ENCODE assay signal across 9 mouse cellular contexts in the genomic region with DNA sequence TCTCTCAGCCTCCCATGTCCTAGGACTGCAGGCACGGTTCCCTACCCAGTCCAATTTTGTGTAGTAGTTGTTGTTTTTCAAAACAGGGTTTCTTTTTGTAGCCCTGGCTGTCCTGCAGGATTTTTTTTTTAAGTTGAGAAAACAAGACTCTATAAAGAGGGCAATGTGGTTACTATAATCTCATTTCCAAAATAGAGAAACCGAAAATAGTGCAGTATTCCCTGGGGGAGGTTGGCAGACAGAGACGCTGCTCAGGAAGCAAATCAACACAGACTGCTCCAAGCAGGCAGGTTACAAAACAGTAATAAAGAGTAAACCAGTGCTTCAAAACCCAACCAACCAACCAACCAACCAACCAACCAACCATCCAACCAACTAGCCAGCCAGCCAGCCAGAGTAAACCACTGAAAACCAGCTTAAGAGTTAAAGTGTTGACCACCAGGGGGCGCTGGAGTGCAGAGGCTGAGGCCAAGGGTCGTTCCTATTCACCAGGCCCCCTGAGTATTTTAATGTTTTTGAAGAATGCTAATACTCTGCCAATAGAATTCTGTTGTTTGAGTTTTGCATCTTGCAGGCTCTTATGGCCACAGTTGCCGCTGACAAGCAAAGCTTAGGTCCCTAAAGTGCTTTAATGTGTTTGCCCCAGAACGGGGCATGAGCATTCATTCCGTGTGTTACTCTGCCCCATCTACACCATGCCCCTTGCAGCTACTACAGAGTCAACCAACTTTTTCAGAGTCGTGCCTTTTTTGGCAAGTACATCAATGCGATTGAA. TPM values are rescaled to one million over a fixed set of nuclear protein-coding genes. Genes with fewer than 3 reads are reported as not detected.
DNase-seq lines count a peak whose midpoint lies in the region; ATAC-seq and TF ChIP-seq lines count a peak whose summit lies in the region.
"Had no signal": no experiment of that assay in that cellular context is flagged by ENCODE, and none has a peak within 500 bp of the region (broad histone marks: within the 10 kb centered on the region; RNA-seq: fewer than 3 reads in every experiment).

No protein-coding gene starts in this region.

- H3K9ac ChIP-seq in intestine, embryonic 14.5 days (ENCODE audit: low read length): no peak overlapping the region
- no peak overlapping the region for H3K9ac ChIP-seq in intestine, embryonic 16.5 days (ENCODE audit: low read depth, low read length)
- H3K9ac ChIP-seq in embryonic facial prominence, embryonic 11.5 days (replicated peaks; ENCODE audit: low read length): no peak overlapping the region
- H3K9ac ChIP-seq: limb, embryonic 13.5 days had no signal

- no peak for ATAC-seq in intestine, embryonic 14.5 days (replicated peaks; ENCODE audit: low FRiP score, low TSS enrichment, low read depth)
- no peak for ATAC-seq in intestine, embryonic 16.5 days
- ATAC-seq in embryonic facial prominence, embryonic 11.5 days (replicated peaks; ENCODE audit: insufficient number of reproducible peaks, low FRiP score, low TSS enrichment, low read depth): no peak
- ATAC-seq in megakaryocyte, adult 5-6 weeks (ENCODE audit: poor library complexity, severe bottlenecking): peak; percentile 38; the same call in 1 of the 2 replicates

- TF ChIP-seq CTCF in thymus, adult 2 months (IDR thresholded peaks at IDR 0.05; ENCODE audit: borderline replicate concordance, control insufficient read depth, extremely low read depth, insufficient read depth, low read length, poor library complexity): peak; percentile 80; the same call in 1 of the 2 replicates

- H3K27ac ChIP-seq in intestine, embryonic 14.5 days (ENCODE audit: low read depth): no peak overlapping the region
- H3K27ac ChIP-seq in intestine, embryonic 16.5 days (ENCODE audit: low read length): no peak overlapping the region
- no peak overlapping the region for H3K27ac ChIP-seq in embryonic facial prominence, embryonic 11.5 days (replicated peaks; ENCODE audit: low read depth, low read length)
- no peak overlapping the region for H3K27ac ChIP-seq in thymus, adult 2 months (ENCODE audit: control insufficient read depth, insufficient read depth, low read length)
- H3K27ac ChIP-seq: limb, embryonic 13.5 days had no signal

- WGBS in intestine, embryonic 14.5 days: 53% methylated on average over 10 of the region's 10 CpGs
- WGBS in intestine, embryonic 16.5 days: 52% methylated on average over 10 of the region's 10 CpGs
- WGBS in embryonic facial prominence, embryonic 11.5 days: 51% methylated on average over 10 of the region's 10 CpGs
- 58% methylated on average over 10 of the region's 10 CpGs for WGBS in thymus, adult 2 months

- H3K4me1 ChIP-seq in intestine, embryonic 14.5 days (replicated peaks; ENCODE audit: control insufficient read depth, insufficient read depth, low read length): 0 out of 2 replicates have a peak, but pooled peaks cover 2% of the 10 kb centered on the region
- peaks cover 12% of the 10 kb centered on the region for H3K4me1 ChIP-seq in intestine, embryonic 16.5 days (ENCODE audit: control insufficient read depth, insufficient read depth, low read length)
- no peaks in the 10 kb centered on the region for H3K4me1 ChIP-seq in embryonic facial prominence, embryonic 11.5 days (ENCODE audit: control insufficient read depth, insufficient read depth, low read length)
- H3K4me1 ChIP-seq in thymus, adult 2 months (replicated peaks; ENCODE audit: control insufficient read depth, insufficient read depth, low read length): 0 out of 2 replicates have a peak, but pooled peaks cover 5% of the 10 kb centered on the region

- no peaks in the 10 kb centered on the region for H3K27me3 ChIP-seq in intestine, embryonic 14.5 days (replicated peaks; ENCODE audit: control insufficient read depth, insufficient read depth, low read length)
- H3K27me3 ChIP-seq in intestine, embryonic 16.5 days (replicated peaks; ENCODE audit: control insufficient read depth, insufficient read depth, low read length): no peaks in the 10 kb centered on the region
- no peaks in the 10 kb centered on the region for H3K27me3 ChIP-seq in embryonic facial prominence, embryonic 11.5 days (ENCODE audit: control insufficient read depth, insufficient read depth, low read length)
- no peaks in the 10 kb centered on the region for H3K27me3 ChIP-seq in thymus, adult 2 months (ENCODE audit: control insufficient read depth, insufficient read depth, low read length)
- H3K27me3 ChIP-seq: limb, embryonic 13.5 days had no signal

- H3K4me3 ChIP-seq in intestine, embryonic 14.5 days (ENCODE audit: low read depth, low read length): no peak overlapping the region
- no peak overlapping the region for H3K4me3 ChIP-seq in intestine, embryonic 16.5 days (ENCODE audit: low read length)
- no peak overlapping the region for H3K4me3 ChIP-seq in embryonic facial prominence, embryonic 11.5 days (ENCODE audit: low read depth, low read length)
- no peak overlapping the region for H3K4me3 ChIP-seq in thymus, adult 2 months (ENCODE audit: control insufficient read depth, insufficient read depth, low read length)
- H3K4me3 ChIP-seq: limb, embryonic 13.5 days had no signal

- H3K9me3 ChIP-seq in intestine, embryonic 14.5 days (ENCODE audit: control insufficient read depth, low read length): no peaks in the 10 kb centered on the region
- H3K9me3 ChIP-seq in intestine, embryonic 16.5 days (ENCODE audit: control insufficient read depth, low read length): no peaks in the 10 kb centered on the region; the same call in 1 of the 2 replicates
- H3K9me3 ChIP-seq in embryonic facial prominence, embryonic 11.5 days (replicated peaks; ENCODE audit: control insufficient read depth, low read length): no peaks in the 10 kb centered on the region
- H3K9me3 ChIP-seq: limb, embryonic 13.5 days had no signal

- peak; percentile 79 for DNase-seq in intestine, embryonic 14.5 days (ENCODE audit: low spot score)
- peak; percentile 70 to 79 for DNase-seq in CD8-positive naive resting alpha-beta T cell, adult 2 months (ENCODE audit: low read depth in 2 of 2, low spot score in 2 of 2)
- DNase-seq in adrenal gland, postnatal 25 days: peak; percentile 74
- DNase-seq in embryonic facial prominence, embryonic 11.5 days (ENCODE audit: low spot score): peak; percentile 77
- DNase-seq in kidney, postnatal 10 days: peak; percentile 88
- DNase-seq in thymus, adult 2 months: peak; percentile 79

- no peak for TF ChIP-seq POLR2A in thymus, adult 2 months (IDR thresholded peaks at IDR 0.05; ENCODE audit: control insufficient read depth, extremely low read depth, insufficient read depth, low read length, poor library complexity)

- no peak overlapping the region for H3K4me2 ChIP-seq in intestine, embryonic 14.5 days (ENCODE audit: low read length)
- no peak overlapping the region for H3K4me2 ChIP-seq in intestine, embryonic 16.5 days (ENCODE audit: low read depth, low read length)
- H3K4me2 ChIP-seq in embryonic facial prominence, embryonic 11.5 days (ENCODE audit: low read depth, low read length): no peak overlapping the region
- H3K4me2 ChIP-seq: limb, embryonic 13.5 days had no signal

- H3K36me3 ChIP-seq in intestine, embryonic 14.5 days (ENCODE audit: control insufficient read depth, insufficient read depth, low read length): no peaks in the 10 kb centered on the region
- H3K36me3 ChIP-seq in intestine, embryonic 16.5 days (ENCODE audit: control insufficient read depth, insufficient read depth, low read length): no peaks in the 10 kb centered on the region
- no peaks in the 10 kb centered on the region for H3K36me3 ChIP-seq in embryonic facial prominence, embryonic 11.5 days (replicated peaks; ENCODE audit: control insufficient read depth, insufficient read depth, low read depth, low read length)
- no peaks in the 10 kb centered on the region for H3K36me3 ChIP-seq in thymus, adult 2 months (ENCODE audit: control insufficient read depth, insufficient read depth, low read length)
- H3K36me3 ChIP-seq: limb, embryonic 13.5 days had no signal

RNA-seq across cellular contexts. Expression of gene Gstp2, which starts 6.1 kb away (rescaled TPM):
- polyA plus RNA-seq in intestine, embryonic 14.5 days (2014; fragmentation: Nextera tagmentation; extraction: Ambion mirVana): 7.8 and 8.8 TPM in 2 replicates
- 33.6 and 65.0 TPM in 2 replicates for polyA plus RNA-seq in intestine, embryonic 16.5 days (2015; fragmentation: Nextera tagmentation; extraction: Ambion mirVana)
- 58.6 and 65.7 TPM in 2 replicates for total RNA-seq in adrenal gland, postnatal 25 days (2021)
- polyA plus RNA-seq in embryonic facial prominence, embryonic 11.5 days (2014; fragmentation: Nextera tagmentation; extraction: Ambion mirVana): 2.2 and 2.3 TPM in 2 replicates
- 4.8 TPM in 1 of 2 replicates, not detected in the other for total RNA-seq in megakaryocyte, adult 5-6 weeks (2015)
- total RNA-seq in megakaryocyte, adult 5-6 weeks (2017): 1.8 TPM in 1 of 2 replicates, not detected in the other
- polyA plus RNA-seq in thymus, adult 2 months (2012; rRNA removed): 26.9 and 48.8 TPM in 2 replicates

RNA-seq across cellular contexts. Expression of gene Gstp3, which starts 7.4 kb away (rescaled TPM):
- 1.0 and 1.3 TPM in 2 replicates for polyA plus RNA-seq in intestine, embryonic 14.5 days (2014; fragmentation: Nextera tagmentation; extraction: Ambion mirVana)
- 15.1 and 18.1 TPM in 2 replicates for polyA plus RNA-seq in intestine, embryonic 16.5 days (2015; fragmentation: Nextera tagmentation; extraction: Ambion mirVana)
- total RNA-seq in adrenal gland, postnatal 25 days (2021): 0.76 and 5.2 TPM in 2 replicates
- polyA plus RNA-seq in embryonic facial prominence, embryonic 11.5 days (2014; fragmentation: Nextera tagmentation; extraction: Ambion mirVana): not detected in 2 replicates
- total RNA-seq in megakaryocyte, adult 5-6 weeks (2015): 3.0 and 5.0 TPM in 2 replicates
- total RNA-seq in megakaryocyte, adult 5-6 weeks (2017): 4.0 and 4.5 TPM in 2 replicates
- 23.6 and 26.4 TPM in 2 replicates for polyA plus RNA-seq in thymus, adult 2 months (2012; rRNA removed)
- polyA plus RNA-seq: limb, embryonic 13.5 days had no signal

RNA-seq across cellular contexts. Expression of gene Gstp1, which starts 14.1 kb away (rescaled TPM):
- polyA plus RNA-seq in intestine, embryonic 14.5 days (2014; fragmentation: Nextera tagmentation; extraction: Ambion mirVana): 746 and 810 TPM in 2 replicates
- 1,107 and 1,114 TPM in 2 replicates for polyA plus RNA-seq in intestine, embryonic 16.5 days (2015; fragmentation: Nextera tagmentation; extraction: Ambion mirVana)
- 383 and 392 TPM in 2 replicates for total RNA-seq in adrenal gland, postnatal 25 days (2021)
- polyA plus RNA-seq in embryonic facial prominence, embryonic 11.5 days (2014; fragmentation: Nextera tagmentation; extraction: Ambion mirVana): 405 and 453 TPM in 2 replicates
- total RNA-seq in megakaryocyte, adult 5-6 weeks (2015): 257 and 287 TPM in 2 replicates
- 69.5 and 80.2 TPM in 2 replicates for total RNA-seq in megakaryocyte, adult 5-6 weeks (2017)
- polyA plus RNA-seq in thymus, adult 2 months (2012; rRNA removed): 317 and 318 TPM in 2 replicates

RNA-seq across cellular contexts. Expression of gene Cabp2, which starts 29.4 kb away (rescaled TPM):
- 0.57 TPM in 1 of 2 replicates, not detected in the other for polyA plus RNA-seq in intestine, embryonic 14.5 days (2014; fragmentation: Nextera tagmentation; extraction: Ambion mirVana)
- 2.1 and 3.1 TPM in 2 replicates for polyA plus RNA-seq in intestine, embryonic 16.5 days (2015; fragmentation: Nextera tagmentation; extraction: Ambion mirVana)
- total RNA-seq in adrenal gland, postnatal 25 days (2021): not detected in 2 replicates
- not detected in 2 replicates for polyA plus RNA-seq in embryonic facial prominence, embryonic 11.5 days (2014; fragmentation: Nextera tagmentation; extraction: Ambion mirVana)
- total RNA-seq in megakaryocyte, adult 5-6 weeks (2015): not detected in 2 replicates
- total RNA-seq in megakaryocyte, adult 5-6 weeks (2017): not detected in 2 replicates
- 0.42 TPM in 1 of 2 replicates, not detected in the other for polyA plus RNA-seq in thymus, adult 2 months (2012; rRNA removed)
- polyA plus RNA-seq: limb, embryonic 13.5 days had no signal

RNA-seq across cellular contexts. Expression of gene Ndufv1, which starts 39.3 kb away (rescaled TPM):
- polyA plus RNA-seq in intestine, embryonic 14.5 days (2014; fragmentation: Nextera tagmentation; extraction: Ambion mirVana): 247 and 248 TPM in 2 replicates
- polyA plus RNA-seq in intestine, embryonic 16.5 days (2015; fragmentation: Nextera tagmentation; extraction: Ambion mirVana): 299 and 309 TPM in 2 replicates
- 244 and 297 TPM in 2 replicates for total RNA-seq in adrenal gland, postnatal 25 days (2021)
- 190 and 205 TPM in 2 replicates for polyA plus RNA-seq in embryonic facial prominence, embryonic 11.5 days (2014; fragmentation: Nextera tagmentation; extraction: Ambion mirVana)
- total RNA-seq in megakaryocyte, adult 5-6 weeks (2015): 82.1 and 103 TPM in 2 replicates
- 151 and 169 TPM in 2 replicates for total RNA-seq in megakaryocyte, adult 5-6 weeks (2017)
- 152 and 170 TPM in 2 replicates for polyA plus RNA-seq in thymus, adult 2 months (2012; rRNA removed)
